11 mouse cellular contexts compared by ENCODE assay signal in the genomic region with DNA sequence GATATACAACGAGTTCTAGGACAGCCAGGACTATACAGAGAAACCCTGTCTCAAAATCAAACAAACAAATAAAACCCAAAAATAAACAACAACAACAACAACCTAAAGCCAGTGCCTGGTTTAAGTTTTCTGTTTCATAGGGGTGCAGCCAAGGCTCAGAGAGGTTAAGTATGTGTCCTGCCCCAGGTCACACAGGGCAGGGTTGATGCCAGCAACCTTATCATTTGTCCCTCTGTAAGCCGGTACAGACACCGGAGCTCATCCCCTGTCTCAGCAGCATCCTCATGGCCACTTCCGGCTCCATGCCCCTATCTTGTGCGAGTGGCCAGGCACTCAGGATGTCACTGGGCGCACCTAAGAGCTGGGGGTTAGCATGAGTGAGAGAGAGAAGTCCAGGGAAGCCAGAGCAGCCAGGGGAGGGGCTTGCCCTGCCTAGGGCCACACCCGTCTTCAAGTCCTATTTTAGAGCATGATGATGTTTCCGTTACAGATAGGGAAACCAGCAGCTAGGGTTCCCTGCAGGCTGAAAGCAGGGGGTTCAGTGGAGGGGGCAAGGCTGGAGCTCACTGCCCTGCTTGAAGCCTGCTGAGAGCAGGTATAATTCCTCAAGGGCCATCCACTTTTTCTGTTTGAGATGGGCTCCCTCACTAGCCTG. TPM values are rescaled to one million over a fixed set of nuclear protein-coding genes. Genes with fewer than 3 reads are reported as not detected.
DNase-seq lines count a peak whose midpoint lies in the region; ATAC-seq and TF ChIP-seq lines count a peak whose summit lies in the region.
"Had no signal": no experiment of that assay in that cellular context is flagged by ENCODE, and none has a peak within 500 bp of the region (broad histone marks: within the 10 kb centered on the region; RNA-seq: fewer than 3 reads in every experiment).

No protein-coding gene starts in this region.

- no peaks in the 10 kb centered on the region for H3K9me3 ChIP-seq in embryonic facial prominence, embryonic 13.5 days
- no peaks in the 10 kb centered on the region for H3K9me3 ChIP-seq in embryonic facial prominence, embryonic 10.5 days
- H3K9me3 ChIP-seq in midbrain, embryonic 10.5 days (replicated peaks), result no peaks in the 10 kb centered on the region
- no peaks in the 10 kb centered on the region for H3K9me3 ChIP-seq in midbrain, embryonic 15.5 days
- H3K9me3 ChIP-seq in liver, embryonic 14.5 days (ENCODE audit: control insufficient read depth, low read length), result no peaks in the 10 kb centered on the region
- H3K9me3 ChIP-seq in midbrain, embryonic 14.5 days (ENCODE audit: control insufficient read depth, low read length), result no peaks in the 10 kb centered on the region

- peaks cover 23% of the 10 kb centered on the region for H3K27me3 ChIP-seq in embryonic facial prominence, embryonic 13.5 days
- H3K27me3 ChIP-seq in embryonic facial prominence, embryonic 10.5 days (replicated peaks; ENCODE audit: low read depth, poor library complexity, severe bottlenecking), result peaks cover 75% of the 10 kb centered on the region
- peaks cover 86% of the 10 kb centered on the region for H3K27me3 ChIP-seq in midbrain, embryonic 10.5 days (ENCODE audit: low read depth, poor library complexity, severe bottlenecking)
- H3K27me3 ChIP-seq in midbrain, embryonic 15.5 days (replicated peaks), result no peaks in the 10 kb centered on the region
- H3K27me3 ChIP-seq in liver, embryonic 14.5 days (ENCODE audit: control insufficient read depth, insufficient read depth, low read length), result no peaks in the 10 kb centered on the region
- peaks cover 9% of the 10 kb centered on the region; the same call in 1 of the 2 replicates for H3K27me3 ChIP-seq in midbrain, embryonic 14.5 days (ENCODE audit: control insufficient read depth, insufficient read depth, low read length)

- no peak overlapping the region for H3K4me3 ChIP-seq in embryonic facial prominence, embryonic 13.5 days
- no peak overlapping the region for H3K4me3 ChIP-seq in embryonic facial prominence, embryonic 10.5 days
- no peak overlapping the region for H3K4me3 ChIP-seq in midbrain, embryonic 10.5 days
- H3K4me3 ChIP-seq in midbrain, embryonic 15.5 days, result no peak overlapping the region
- H3K4me3 ChIP-seq in liver, embryonic 14.5 days (ENCODE audit: insufficient read depth in 1 of 2, low read depth in 2 of 2, low read length in 2 of 2), result peak overlapping the region; percentile 17 to 22; a peak in 2 of 4 replicates
- H3K4me3 ChIP-seq in midbrain, embryonic 14.5 days (replicated peaks; ENCODE audit: low read depth, low read length), result no peak overlapping the region

- H3K4me1 ChIP-seq in embryonic facial prominence, embryonic 13.5 days, result peaks cover 57% of the 10 kb centered on the region
- peaks cover 52% of the 10 kb centered on the region for H3K4me1 ChIP-seq in embryonic facial prominence, embryonic 10.5 days
- H3K4me1 ChIP-seq in midbrain, embryonic 10.5 days, result peaks cover 82% of the 10 kb centered on the region
- H3K4me1 ChIP-seq in midbrain, embryonic 15.5 days, result peaks cover 48% of the 10 kb centered on the region
- H3K4me1 ChIP-seq in liver, embryonic 14.5 days (replicated peaks; ENCODE audit: control insufficient read depth in 2 of 2, insufficient read depth in 2 of 2, low read length in 1 of 2), result peaks cover 35 to 55% of the 10 kb centered on the region in 2 experiments
- peaks cover 54% of the 10 kb centered on the region for H3K4me1 ChIP-seq in midbrain, embryonic 14.5 days (ENCODE audit: control insufficient read depth, insufficient read depth, low read length)

- no peak overlapping the region for H3K27ac ChIP-seq in embryonic facial prominence, embryonic 13.5 days
- no peak overlapping the region for H3K27ac ChIP-seq in embryonic facial prominence, embryonic 10.5 days (replicated peaks)
- peak overlapping the region; percentile 19 for H3K27ac ChIP-seq in midbrain, embryonic 10.5 days (replicated peaks)
- no peak overlapping the region for H3K27ac ChIP-seq in midbrain, embryonic 15.5 days
- H3K27ac ChIP-seq in liver, embryonic 14.5 days, result peak overlapping the region; percentile 78
- no peak overlapping the region for H3K27ac ChIP-seq in midbrain, embryonic 14.5 days (replicated peaks; ENCODE audit: low read depth, low read length)

- no peak for TF ChIP-seq EP300 in liver, embryonic 14.5 days (IDR thresholded peaks at IDR 0.05; ENCODE audit: low read depth)

- 69% methylated on average over 8 of the region's 8 CpGs for WGBS in embryonic facial prominence, embryonic 13.5 days
- 70% methylated on average over 8 of the region's 8 CpGs for WGBS in embryonic facial prominence, embryonic 10.5 days
- 78% methylated on average over 8 of the region's 8 CpGs for WGBS in midbrain, embryonic 10.5 days
- WGBS in midbrain, embryonic 15.5 days, result 82% methylated on average over 8 of the region's 8 CpGs
- WGBS in liver, embryonic 14.5 days (ENCODE audit: insufficient replicate concordance), result 13% methylated on average over 8 of the region's 8 CpGs
- WGBS in midbrain, embryonic 14.5 days, result 85% methylated on average over 8 of the region's 8 CpGs

- no peaks in the 10 kb centered on the region for H3K36me3 ChIP-seq in embryonic facial prominence, embryonic 13.5 days
- H3K36me3 ChIP-seq in embryonic facial prominence, embryonic 10.5 days (replicated peaks), result no peaks in the 10 kb centered on the region
- no peaks in the 10 kb centered on the region for H3K36me3 ChIP-seq in midbrain, embryonic 10.5 days
- no peaks in the 10 kb centered on the region for H3K36me3 ChIP-seq in midbrain, embryonic 15.5 days (replicated peaks)
- no peaks in the 10 kb centered on the region for H3K36me3 ChIP-seq in liver, embryonic 14.5 days (replicated peaks; ENCODE audit: control insufficient read depth, insufficient read depth, low read depth)
- no peaks in the 10 kb centered on the region for H3K36me3 ChIP-seq in midbrain, embryonic 14.5 days (ENCODE audit: control insufficient read depth, insufficient read depth, low read length)

- no peak overlapping the region for H3K4me2 ChIP-seq in embryonic facial prominence, embryonic 13.5 days
- H3K4me2 ChIP-seq in midbrain, embryonic 15.5 days, result no peak overlapping the region
- peak overlapping the region; percentile 69 for H3K4me2 ChIP-seq in liver, embryonic 14.5 days (ENCODE audit: low read depth)
- H3K4me2 ChIP-seq in midbrain, embryonic 14.5 days (ENCODE audit: low read length), result no peak overlapping the region

- peak; percentile 23; the same call in 1 of the 2 replicates for TF ChIP-seq CTCF in liver, embryonic 14.5 days (IDR thresholded peaks at IDR 0.05; ENCODE audit: low read depth)

- ATAC-seq in embryonic facial prominence, embryonic 13.5 days (ENCODE audit: insufficient number of reproducible peaks, insufficient read depth, low FRiP score, low TSS enrichment, low read depth), result no peak
- ATAC-seq in midbrain, embryonic 15.5 days (replicated peaks), result no peak
- ATAC-seq in liver, embryonic 14.5 days (ENCODE audit: insufficient read depth), result peak; percentile 76
- ATAC-seq in midbrain, embryonic 14.5 days (ENCODE audit: low FRiP score, low TSS enrichment), result no peak
- no peak for ATAC-seq in inflammation-experienced regulatory T-cells, adult 6 months

- no peak for DNase-seq in embryonic facial prominence, embryonic 10.5 days (ENCODE audit: low spot score)
- no peak for DNase-seq in midbrain, embryonic 10.5 days (ENCODE audit: low spot score)
- peak; percentile 42 to 45 (median 44) for DNase-seq in liver, embryonic 14.5 days (ENCODE audit: low read depth in 3 of 3, low spot score in 3 of 3)
- peak; percentile 25 for DNase-seq in thymus, postnatal 25 days
- no peak for DNase-seq in midbrain, embryonic 14.5 days
- DNase-seq: cerebellum, adult 11 months; kidney, postnatal 10 days; lung, postnatal 14 days had no signal

- 0 out of 2 replicates have a peak overlapping the region, but pooled peaks have one; percentile 16 for H3K9ac ChIP-seq in embryonic facial prominence, embryonic 13.5 days
- no peak overlapping the region for H3K9ac ChIP-seq in midbrain, embryonic 15.5 days
- H3K9ac ChIP-seq in liver, embryonic 14.5 days (replicated peaks), result peak overlapping the region; percentile 38
- no peak overlapping the region for H3K9ac ChIP-seq in midbrain, embryonic 14.5 days (replicated peaks; ENCODE audit: low read length)

RNA-seq across cellular contexts. Expression of a gene that starts 12.3 kb away (rescaled TPM):
- polyA plus RNA-seq in embryonic facial prominence, embryonic 13.5 days (2015; fragmentation: Nextera tagmentation; extraction: Ambion mirVana), result 13.0 and 13.6 TPM in 2 replicates
- polyA plus RNA-seq in embryonic facial prominence, embryonic 10.5 days (2016; fragmentation: Nextera tagmentation; extraction: Ambion mirVana), result 2.5 and 2.9 TPM in 2 replicates
- polyA plus RNA-seq in midbrain, embryonic 10.5 days (2016; fragmentation: Nextera tagmentation; extraction: Ambion mirVana), result 6.0 and 7.5 TPM in 2 replicates
- 12.2 and 12.5 TPM in 2 replicates for polyA plus RNA-seq in midbrain, embryonic 15.5 days (2015; fragmentation: Nextera tagmentation; extraction: Ambion mirVana)
- polyA plus RNA-seq in liver, embryonic 14.5 days (2012; rRNA removed), result 0.01 and 0.02 TPM in 2 replicates
- 0.08 and 0.09 TPM in 2 replicates for polyA plus RNA-seq in liver, embryonic 14.5 days (2014; fragmentation: Nextera tagmentation; extraction: Ambion mirVana)
- 7.0 and 10.2 TPM in 2 replicates for polyA plus RNA-seq in midbrain, embryonic 14.5 days (2014; fragmentation: Nextera tagmentation; extraction: Ambion mirVana)
- under 1 TPM in 1 of 3 experiments, not detected in 2; 0.20 TPM for polyA plus RNA-seq in inflammation-experienced regulatory T-cells, adult 6 months (2017; shearing (Covaris generic))

Comparison
In these comparisons a context has a peak if more than half of its experiments do, and no peak if none do; other contexts are left out.
1. H3K27ac ChIP-seq: peak in midbrain, embryonic 10.5 days (single experiment) and liver, embryonic 14.5 days (single experiment); none in embryonic facial prominence, embryonic 13.5 days (single experiment), embryonic facial prominence, embryonic 10.5 days (single experiment), midbrain, embryonic 15.5 days (single experiment) and midbrain, embryonic 14.5 days (single experiment).
2. H3K4me3 ChIP-seq: peak in liver, embryonic 14.5 days (2 of 2); none in embryonic facial prominence, embryonic 13.5 days (single experiment), embryonic facial prominence, embryonic 10.5 days (single experiment), midbrain, embryonic 10.5 days (single experiment), midbrain, embryonic 15.5 days (single experiment) and midbrain, embryonic 14.5 days (single experiment).
3. H3K9ac ChIP-seq: peak in embryonic facial prominence, embryonic 13.5 days (single experiment) and liver, embryonic 14.5 days (single experiment); none in midbrain, embryonic 15.5 days (single experiment) and midbrain, embryonic 14.5 days (single experiment).
4. DNase-seq: peak in liver, embryonic 14.5 days (3 of 3) and thymus, postnatal 25 days (single experiment); none in embryonic facial prominence, embryonic 10.5 days (single experiment), midbrain, embryonic 10.5 days (single experiment) and midbrain, embryonic 14.5 days (single experiment).